Mouse (Mus musculus) granulocyte monocyte progenitor cell, adult 5-6 weeks (primary cell): Measurements from ENCODE around the gene Ethe1. TPM values are rescaled to one million over a fixed set of nuclear protein-coding genes. Genes with fewer than 3 reads are reported as not detected.
"Not testable (repeated sequence)": the region's sequence is repeated elsewhere in the genome, so short reads cannot be mapped to it uniquely, and the experiment has no call there.

Experiments
- ATAC-seq: replicated peaks from 2 replicates; pipeline ENCODE4 v1.8.0; 2016; ENCODE audit warnings: mild to moderate bottlenecking, moderate TSS enrichment, inconsistent platforms; ENCODE audit not compliant: poor library complexity, severe bottlenecking
- total RNA-seq, 2 experiments: library from RNA; stranded (forward) in 1 of 2; stranded (reverse) in 1 of 2; fragments of 200-712, 200-1000 nt in 1 of 2; fragments of >200 nt in 1 of 2; fragmentation: Nextera tagmentation in 1 of 2; gene quantifications; 2 replicates each; pipeline ENCODE4 v1.2.3; 2014 to 2017

The Ethe1 gene
- total RNA-seq, 2 experiments from 2014 or later, result 28.3 to 50.4 TPM

DNA sequence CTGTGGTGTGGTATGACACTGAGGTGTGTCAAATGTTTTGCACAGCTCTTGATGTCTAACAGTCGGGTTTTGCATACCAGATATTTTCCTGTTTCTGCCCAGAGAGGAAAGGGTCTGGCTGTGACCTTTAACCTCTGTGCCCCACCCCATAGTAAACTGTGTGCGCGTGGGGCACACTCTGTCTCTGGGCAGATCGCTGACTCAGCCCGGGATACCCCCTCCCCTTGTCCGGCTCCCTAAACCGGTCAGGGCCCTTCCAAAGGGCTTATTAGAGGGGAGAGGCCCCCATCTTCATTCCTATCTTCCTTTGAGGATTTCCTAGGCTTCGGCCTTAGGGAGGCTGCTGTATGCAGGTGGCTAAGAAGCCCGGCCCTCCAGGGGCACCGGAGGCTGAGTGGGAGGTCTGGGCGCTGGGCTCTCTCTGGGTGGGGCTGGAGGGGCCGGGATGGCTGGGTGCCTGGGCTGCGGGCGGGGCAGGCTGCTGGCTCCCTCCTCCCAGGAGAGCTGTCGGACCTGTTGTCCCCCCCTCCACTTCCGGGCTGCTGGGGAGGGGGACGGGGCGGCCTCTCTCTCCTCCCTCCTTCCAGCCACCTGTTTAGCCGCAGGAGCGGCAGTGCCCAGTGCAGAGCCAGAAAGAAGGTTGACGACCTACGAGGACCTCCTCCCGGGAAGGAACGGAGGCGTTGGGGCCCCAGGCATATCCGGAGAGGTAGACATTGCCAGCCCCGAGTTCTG lies 23.0 kb downstream of the Ethe1 start, which contains the start of gene Phldb3:
Gene Phldb3 (plus strand): TSS at position 620 of the 735 bp plus-strand sequence.
- ATAC-seq, result peak; percentile 25

GRCm38 (mm10) chr7:24610879-24611494 lies 23.6 kb downstream of the Ethe1 start:
- peak; percentile 73 for ATAC-seq

GRCm38 (mm10) chr7:24611709-24612108 lies 24.4 kb downstream of the Ethe1 start:
- ATAC-seq, result no peak

- ATAC-seq, result 0 out of 2 replicates have a peak, but pooled peaks have one; percentile 4
Observed at GRCm38 (mm10) chr7:24612308-24612910, 25.1 kb downstream of the Ethe1 start.

DNA sequence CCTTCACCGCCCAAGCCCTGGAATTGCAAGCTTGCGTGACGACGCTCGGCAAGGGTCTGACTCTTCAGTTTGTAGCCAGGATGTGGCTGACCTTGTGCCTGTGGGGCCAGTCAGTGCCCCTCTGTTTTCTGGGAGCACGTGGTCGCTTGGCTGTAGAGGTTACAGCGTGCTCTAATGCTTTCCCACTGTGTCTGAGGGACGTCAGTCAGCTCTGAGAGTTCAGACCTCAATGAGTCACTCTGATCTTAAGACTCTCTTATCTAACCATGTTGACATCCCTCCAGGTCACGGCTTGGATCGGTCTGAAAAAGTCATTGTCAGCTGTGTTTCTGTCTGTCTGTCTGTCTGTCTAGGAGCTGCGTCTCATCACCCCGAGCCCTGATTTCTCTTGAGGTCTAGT lies 27.5 kb downstream of the Ethe1 start:
- no peak for ATAC-seq

GRCm38 (mm10) chr7:24617763-24618162 lies 30.4 kb downstream of the Ethe1 start:
- peak; percentile 82 for ATAC-seq

- not testable (repeated sequence) for ATAC-seq
Observed at GRCm38 (mm10) chr7:24618374-24618773, 31.0 kb downstream of the Ethe1 start.

- no peak for ATAC-seq
Observed at GRCm38 (mm10) chr7:24619671-24620397, 32.5 kb downstream of the Ethe1 start.

GRCm38 (mm10) chr7:24621193-24621592 lies 33.9 kb downstream of the Ethe1 start:
- no peak for ATAC-seq

- ATAC-seq, result no peak
Observed at GRCm38 (mm10) chr7:24622967-24623366, 35.6 kb downstream of the Ethe1 start.

GRCm38 (mm10) chr7:24628685-24629610 lies 41.6 kb downstream of the Ethe1 start:
- ATAC-seq, result peak; percentile 92

- no peak for ATAC-seq
Observed at GRCm38 (mm10) chr7:24629672-24630071, 42.3 kb downstream of the Ethe1 start.

DNA sequence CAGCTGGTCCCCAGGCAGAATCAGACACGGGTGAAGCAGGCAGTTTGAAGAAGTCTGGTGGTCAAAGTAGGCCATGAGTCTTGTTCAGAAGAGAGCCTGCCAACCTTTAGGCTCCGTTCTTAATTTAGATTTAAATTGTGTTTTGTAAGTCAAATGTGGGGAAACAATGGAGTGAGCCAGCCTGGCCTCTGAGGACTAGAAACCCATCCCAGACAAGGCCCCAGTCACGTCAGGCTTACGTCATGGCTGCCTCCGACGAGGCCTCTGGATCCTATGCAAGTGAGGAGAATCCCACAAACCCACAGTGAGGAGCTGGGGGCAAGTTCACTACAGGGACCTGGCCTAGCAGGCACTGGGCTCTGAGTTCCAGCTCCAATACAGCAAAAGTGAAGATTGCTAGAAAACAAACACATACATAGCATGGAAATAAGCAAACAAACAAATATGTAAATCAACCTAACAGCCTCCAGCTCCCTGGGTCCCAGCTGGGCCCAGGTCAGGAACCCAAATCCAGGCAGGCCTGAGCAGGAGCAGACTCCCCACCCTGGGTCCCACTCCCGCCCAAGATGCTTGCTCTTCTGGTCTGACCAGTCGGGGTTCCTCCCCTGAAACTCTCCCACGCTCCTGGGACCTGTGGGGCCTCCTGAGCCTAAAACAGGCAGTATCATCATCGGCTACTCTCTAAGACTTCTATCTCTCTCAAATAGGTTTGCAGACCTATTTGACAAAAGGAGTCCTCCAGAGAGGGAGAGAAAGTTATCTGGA lies 43.0 kb downstream of the Ethe1 start:
- no peak for ATAC-seq

DNA sequence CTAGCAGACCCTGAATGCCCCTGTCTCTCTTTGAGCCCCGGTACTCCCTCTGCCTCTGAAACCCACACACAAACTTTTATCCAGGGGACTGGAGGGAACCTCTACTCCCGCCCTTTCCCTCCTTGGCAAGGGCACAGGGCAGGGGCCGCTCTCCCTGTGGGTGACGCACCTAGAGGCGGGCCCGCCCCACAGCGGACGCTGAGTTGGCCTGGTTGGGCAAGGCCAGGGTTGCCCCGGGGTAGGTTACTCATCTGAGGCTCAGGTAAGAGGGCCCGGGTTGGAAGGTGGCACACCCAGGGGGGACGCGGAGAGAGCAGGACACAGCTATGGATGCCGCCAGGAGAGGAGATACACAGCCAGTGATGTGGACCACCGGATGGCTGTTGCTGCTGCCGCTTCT lies 48.9 kb downstream of the Ethe1 start, which contains the start of gene Lypd3:
Gene Lypd3 (plus strand): TSS at position 287 of the 400 bp plus-strand sequence.
- no peak for ATAC-seq

DNA sequence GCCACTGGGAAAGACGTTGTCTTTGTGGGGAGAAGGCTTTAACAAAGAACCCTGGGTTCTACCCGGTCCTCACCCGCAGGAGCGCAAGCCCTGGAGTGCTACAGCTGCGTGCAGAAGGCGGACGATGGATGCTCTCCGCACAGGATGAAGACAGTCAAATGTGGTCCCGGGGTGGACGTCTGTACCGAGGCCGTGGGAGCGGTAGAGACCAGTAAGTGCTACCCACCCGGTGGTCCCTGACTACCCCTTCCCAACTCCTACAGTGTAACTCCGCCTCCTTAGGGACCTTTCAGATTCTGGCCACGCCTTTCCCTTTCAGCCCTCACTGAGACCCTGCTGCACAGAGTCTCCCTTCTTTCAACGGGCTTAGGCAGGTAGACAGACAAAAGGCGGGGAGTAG lies 49.7 kb downstream of the Ethe1 start:
- ATAC-seq, result peak; percentile 13; the same call in 1 of the 2 replicates

DNA sequence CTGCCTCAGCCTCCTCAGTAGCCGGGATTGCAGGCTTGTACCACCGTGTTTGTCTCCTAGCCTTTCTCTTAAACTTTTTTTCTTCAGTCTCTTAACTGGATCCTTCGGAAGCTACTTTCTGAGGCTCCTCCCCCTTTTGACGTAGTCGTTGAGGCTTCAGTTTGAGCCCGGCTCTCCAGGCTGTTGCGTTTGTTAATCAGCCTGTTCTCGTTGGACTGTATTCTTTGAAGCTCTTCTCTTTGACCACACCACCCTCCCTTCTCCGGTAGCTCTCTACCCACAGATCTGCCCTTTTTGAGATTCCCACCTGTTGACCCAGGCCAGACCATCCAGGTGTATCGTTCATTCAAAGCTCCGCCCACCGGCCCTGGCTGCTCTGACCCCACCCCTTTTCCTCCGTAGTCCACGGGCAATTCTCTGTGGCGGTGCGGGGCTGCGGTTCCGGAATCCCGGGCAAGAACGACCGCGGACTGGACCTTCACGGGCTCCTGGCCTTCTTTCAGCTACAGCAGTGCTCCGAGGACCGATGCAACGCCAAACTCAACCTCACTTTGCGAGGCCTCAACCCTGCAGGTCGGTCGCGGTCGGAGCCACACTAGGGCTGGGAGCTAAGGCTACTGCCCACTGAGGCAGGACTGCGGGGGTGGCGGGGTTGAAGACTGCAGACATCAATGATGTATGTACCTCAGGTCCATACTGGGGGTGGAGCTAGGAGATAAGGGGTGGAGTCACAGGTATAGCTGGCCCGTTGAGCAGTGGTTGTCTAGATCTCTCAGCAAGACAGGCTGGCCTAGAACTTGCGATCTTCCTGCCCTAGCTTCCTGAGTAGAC lies 50.9 kb downstream of the Ethe1 start:
- peak; percentile 53 for ATAC-seq

- no peak for ATAC-seq
Observed at GRCm38 (mm10) chr7:24640450-24640849, 53.1 kb downstream of the Ethe1 start.

- peak; percentile 62 for ATAC-seq
Observed at GRCm38 (mm10) chr7:24642491-24642890, 55.1 kb downstream of the Ethe1 start.
